Mouse (Mus musculus): ENCODE results near the gene Myh3.

DNA sequence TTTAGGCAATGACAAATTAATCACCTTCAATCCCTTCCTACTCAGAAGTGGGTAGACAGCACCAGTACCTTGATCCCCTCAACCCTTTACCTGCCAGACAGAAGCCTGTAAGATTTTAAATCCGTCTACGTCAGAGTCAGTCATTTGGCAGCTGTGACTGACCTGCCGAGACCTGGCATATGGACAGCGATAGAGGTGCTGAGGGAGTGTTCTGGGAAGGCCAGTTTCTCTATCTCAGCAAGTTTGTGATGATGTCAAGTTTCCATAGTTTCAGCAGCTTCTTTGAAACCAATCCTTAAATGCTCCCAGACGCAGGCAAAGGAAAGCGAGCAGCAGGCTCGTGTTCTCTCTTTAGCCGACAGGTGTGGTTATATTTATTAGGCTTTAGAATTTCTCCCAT lies 61.5 kb downstream of the Myh3 start:
- no peak for TF ChIP-seq GATA1 (IDR thresholded peaks at IDR 0.05; ENCODE audit: borderline replicate concordance, low read length)
- no peak for TF ChIP-seq FLI1 (IDR thresholded peaks at IDR 0.05; ENCODE audit: low read length)

Data from megakaryocyte, embryonic 14.5 days (primary cell).